Mouse (Mus musculus) midbrain, embryonic 10.5 days (tissue): Measurements from ENCODE around the gene Nos1ap. TPM values are rescaled to one million over a fixed set of nuclear protein-coding genes. Genes with fewer than 3 reads are reported as not detected.

Experiments
- DNase-seq: peaks from one replicate; pipeline ENCODE4 v3.0.0-alpha.2; 2017; ENCODE audit warnings: low spot score
- H3K27ac ChIP-seq: fragments of 300-500 bp; sonication (generic); replicated peaks from 2 replicates; pipeline ENCODE4 v1.5.1; 2016; ENCODE audit warnings: mild to moderate bottlenecking
- H3K27me3 ChIP-seq: fragments of 300-500 bp; sonication (generic); 2 replicates; pipeline ENCODE4 v1.6.1; 2016; ENCODE audit warnings: low read depth, mild to moderate bottlenecking; ENCODE audit not compliant: poor library complexity, severe bottlenecking
- H3K36me3 ChIP-seq: fragments of 300-500 bp; sonication (generic); 2 replicates; pipeline ENCODE4 v1.6.1; 2016; ENCODE audit warnings: mild to moderate bottlenecking, moderate library complexity
- H3K4me1 ChIP-seq: fragments of 300-500 bp; sonication (generic); 2 replicates; pipeline ENCODE4 v1.6.1; 2016
- H3K4me3 ChIP-seq: fragments of 300-500 bp; sonication (generic); 2 replicates; pipeline ENCODE4 v1.5.1; 2016; ENCODE audit warnings: mild to moderate bottlenecking, moderate library complexity
- H3K9me3 ChIP-seq: fragments of 300-500 bp; sonication (generic); replicated peaks from 2 replicates; pipeline ENCODE4 v1.6.1; 2016; ENCODE audit warnings: mild to moderate bottlenecking
- WGBS: fragments of 180-500 bp; shearing (Covaris S2); methylation state at CpG from one replicate; pipeline ENCODE4 v1.1.7; 2016; 5-methylcytosine and 5-hydroxymethylcytosine counted together
- polyA plus RNA-seq: library from polyadenylated mRNA; unstranded; fragments of >200 nt; fragmentation: Nextera tagmentation; extraction: Ambion mirVana; gene quantifications from 2 replicates; pipeline ENCODE4 v1.2.1, GENCODE M21; 2016

The Nos1ap gene
- polyA plus RNA-seq, 1 experiment from 2014 or later, result 7.9 TPM

GRCm38 (mm10) chr1:170554939-170555293, 34.7 kb downstream of the Nos1ap start:
- no peaks in the 10 kb centered on the region for H3K27me3 ChIP-seq
- peaks cover 9% of the 10 kb centered on the region for H3K4me1 ChIP-seq
- no peak for DNase-seq
- 0 out of 2 replicates have a peak, but pooled peaks cover under 1% of the 10 kb centered on the region for H3K9me3 ChIP-seq
- WGBS, result 92% methylated on average over 3 of the region's 3 CpGs
- H3K27ac ChIP-seq, result no peak overlapping the region
- H3K4me3 ChIP-seq, result no peak overlapping the region
- no peaks in the 10 kb centered on the region for H3K36me3 ChIP-seq

GRCm38 (mm10) chr1:170554235-170554938, 35.3 kb downstream of the Nos1ap start:
- 93% methylated on average over 4 of the region's 4 CpGs for whole genome bisulfite sequencing
- Histone ChIP-seq H3K36me3 (no peaks in the 10 kb centered on the region), H3K4me3 (no peak overlapping the region), H3K9me3 (0 out of 2 replicates have a peak, but pooled peaks cover 2% of the 10 kb centered on the region), H3K4me1 (peaks cover 9% of the 10 kb centered on the region), H3K27me3 (no peaks in the 10 kb centered on the region), H3K27ac (no peak overlapping the region)
- DNase-seq, result no peak

GRCm38 (mm10) chr1:170550649-170551440, 38.8 kb downstream of the Nos1ap start:
- WGBS, result 72% methylated on average over 8 of the region's 8 CpGs
- H3K36me3 ChIP-seq, result no peaks in the 10 kb centered on the region
- peaks cover 9% of the 10 kb centered on the region for H3K4me1 ChIP-seq
- no peaks in the 10 kb centered on the region for H3K27me3 ChIP-seq
- H3K27ac ChIP-seq, result peak overlapping the region; percentile 59; the same call in 1 of the 2 replicates
- 0 out of 2 replicates have a peak, but pooled peaks cover 2% of the 10 kb centered on the region for H3K9me3 ChIP-seq
- H3K4me3 ChIP-seq, result no peak overlapping the region
- no peak for DNase-seq

GRCm38 (mm10) chr1:170549059-170549458, 40.6 kb downstream of the Nos1ap start:
- WGBS, result 68% methylated on average over 9 of the region's 9 CpGs
- H3K27ac ChIP-seq, result no peak overlapping the region
- DNase-seq, result no peak
- H3K4me3 ChIP-seq, result no peak overlapping the region
- no peaks in the 10 kb centered on the region for H3K36me3 ChIP-seq
- H3K27me3 ChIP-seq, result no peaks in the 10 kb centered on the region
- 0 out of 2 replicates have a peak, but pooled peaks cover 2% of the 10 kb centered on the region for H3K9me3 ChIP-seq
- H3K4me1 ChIP-seq, result peaks cover 11% of the 10 kb centered on the region

DNA sequence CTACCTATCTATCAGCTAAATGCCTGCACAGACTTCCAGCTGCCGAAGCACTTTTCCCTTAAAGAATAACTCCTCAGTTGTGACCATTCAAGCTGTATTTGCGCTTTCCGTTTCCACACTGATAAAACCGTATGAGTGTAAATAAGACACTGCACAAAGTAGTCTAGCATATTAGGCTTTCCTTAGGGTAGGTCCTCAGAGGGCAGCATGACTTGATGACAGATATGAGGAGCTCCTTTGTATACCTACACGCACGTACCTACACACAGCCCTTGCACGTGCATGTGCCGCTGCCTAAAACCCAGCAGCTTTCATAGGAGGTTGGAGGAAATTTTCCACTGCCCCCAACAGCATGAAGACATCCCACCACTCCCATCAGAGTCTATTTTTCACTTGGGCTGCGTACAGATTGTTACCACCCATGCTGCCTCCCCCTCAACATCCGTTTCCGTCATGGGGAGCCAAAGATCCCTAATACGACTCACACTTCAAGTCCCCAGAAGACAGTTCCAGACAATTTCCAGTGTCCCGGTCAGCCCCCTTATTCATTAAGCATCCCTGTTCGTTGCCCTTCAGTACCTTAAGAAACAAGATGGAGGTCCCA, 41.4 kb downstream of the Nos1ap start:
- 0 out of 2 replicates have a peak, but pooled peaks cover 2% of the 10 kb centered on the region for H3K9me3 ChIP-seq
- no peaks in the 10 kb centered on the region for H3K27me3 ChIP-seq
- H3K36me3 ChIP-seq, result no peaks in the 10 kb centered on the region
- DNase-seq, result no peak
- H3K27ac ChIP-seq, result no peak overlapping the region
- no peak overlapping the region for H3K4me3 ChIP-seq
- 93% methylated on average over 14 of the region's 14 CpGs for WGBS
- H3K4me1 ChIP-seq, result peaks cover 11% of the 10 kb centered on the region

- no peaks in the 10 kb centered on the region for H3K36me3 ChIP-seq
- H3K9me3 ChIP-seq, result 0 out of 2 replicates have a peak, but pooled peaks cover 2% of the 10 kb centered on the region
- WGBS, result 89% methylated on average over 4 of the region's 4 CpGs
- H3K27ac ChIP-seq, result no peak overlapping the region
- H3K27me3 ChIP-seq, result no peaks in the 10 kb centered on the region
- DNase-seq, result no peak
- H3K4me3 ChIP-seq, result no peak overlapping the region
- peaks cover 11% of the 10 kb centered on the region for H3K4me1 ChIP-seq
Observed at GRCm38 (mm10) chr1:170546297-170546696, 43.4 kb downstream of the Nos1ap start.

GRCm38 (mm10) chr1:170545286-170545685, 44.4 kb downstream of the Nos1ap start:
- DNase-seq, result no peak
- 89% methylated on average over 6 of the region's 6 CpGs for WGBS
- H3K9me3 ChIP-seq, result 0 out of 2 replicates have a peak, but pooled peaks cover 2% of the 10 kb centered on the region

DNA sequence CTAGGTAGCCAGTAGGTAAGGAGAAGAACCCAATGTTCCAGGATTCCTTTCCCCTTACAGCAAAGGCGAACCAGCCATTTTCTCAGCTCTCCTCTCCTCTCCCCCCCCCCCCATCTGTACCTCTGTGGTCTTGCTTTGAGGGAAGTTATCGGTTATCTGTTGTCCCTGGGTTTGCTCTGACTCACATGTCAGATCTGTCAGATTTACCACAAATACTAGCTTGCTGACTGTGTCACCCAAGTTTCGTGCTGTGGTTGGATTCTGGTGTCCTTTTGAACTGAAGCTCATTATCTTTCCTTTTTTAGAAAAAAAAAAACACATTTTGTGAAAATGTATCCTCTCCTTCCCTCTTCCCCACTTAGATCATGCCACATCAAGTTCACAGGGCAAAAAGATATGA, 50.2 kb downstream of the Nos1ap start:
- WGBS, result 88% methylated on average over 3 of the region's 3 CpGs

More at GRCm38 (mm10) chr1:170545286-170545685, 44.4 kb downstream of the Nos1ap start:
- H3K36me3 ChIP-seq, result 0 out of 2 replicates have a peak, but pooled peaks cover 3% of the 10 kb centered on the region
- H3K27me3 ChIP-seq, result no peaks in the 10 kb centered on the region
- H3K4me1 ChIP-seq, result 0 out of 2 replicates have a peak, but pooled peaks cover 2% of the 10 kb centered on the region
- H3K4me3 ChIP-seq, result no peak overlapping the region
- no peak overlapping the region for H3K27ac ChIP-seq

DNA sequence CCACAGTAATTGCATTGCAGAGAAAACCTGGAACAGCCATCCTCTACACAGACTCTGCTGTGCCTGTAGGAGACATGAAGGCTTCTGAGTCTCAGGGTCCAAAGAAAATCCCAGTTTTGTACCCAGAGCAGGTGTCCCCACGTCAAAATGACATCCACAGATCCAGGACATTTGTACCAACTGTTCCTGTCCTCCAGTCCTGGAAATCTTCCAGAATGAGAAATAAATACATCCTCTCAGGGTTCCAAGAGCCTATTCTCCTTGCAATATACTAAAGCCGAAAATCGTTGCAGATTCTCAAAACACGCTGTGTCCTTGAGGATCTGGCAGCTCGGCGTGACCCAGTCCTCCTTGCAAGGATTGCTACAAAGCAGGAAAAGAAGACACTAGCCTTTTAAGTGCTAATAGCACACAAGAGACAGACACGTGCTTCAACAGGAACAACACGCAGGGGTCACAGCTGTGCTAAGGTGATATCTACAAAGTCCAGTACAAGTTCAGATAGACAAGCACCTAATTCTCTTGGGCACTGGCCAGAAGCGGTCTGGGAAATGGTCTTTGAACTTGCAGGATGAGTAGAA, 51.1 kb downstream of the Nos1ap start:
- WGBS, result 92% methylated on average over 9 of the region's 9 CpGs

More for the DNA sequence above, 50.2 kb downstream of the Nos1ap start:
- Histone ChIP-seq H3K4me3 (no peak overlapping the region), H3K27ac (no peak overlapping the region), H3K9me3 (no peaks in the 10 kb centered on the region), H3K27me3 (no peaks in the 10 kb centered on the region), H3K4me1 (0 out of 2 replicates have a peak, but pooled peaks cover 2% of the 10 kb centered on the region), H3K36me3 (0 out of 2 replicates have a peak, but pooled peaks cover 3% of the 10 kb centered on the region)
- no peak for DNase-seq

DNA sequence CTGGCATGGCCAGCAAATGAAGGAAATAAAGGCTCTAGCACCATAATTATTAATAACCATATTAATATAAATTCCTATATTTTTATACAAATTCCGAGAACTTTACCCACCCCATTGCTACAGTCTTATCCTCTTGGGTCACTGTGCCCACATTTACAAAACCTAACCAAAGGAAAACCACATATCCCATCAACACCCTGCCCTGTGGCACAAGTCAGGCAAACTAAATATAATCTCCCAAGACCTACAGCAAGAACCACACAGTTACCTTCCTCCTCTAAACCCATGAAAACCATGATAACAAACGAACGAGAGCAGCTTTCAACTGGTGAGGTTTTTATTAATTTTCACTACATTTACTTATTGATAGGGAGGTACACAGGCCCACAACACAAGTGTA, 53.3 kb downstream of the Nos1ap start:
- Histone ChIP-seq H3K36me3 (0 out of 2 replicates have a peak, but pooled peaks cover 3% of the 10 kb centered on the region), H3K4me1 (no peaks in the 10 kb centered on the region), H3K9me3 (no peaks in the 10 kb centered on the region), H3K27me3 (no peaks in the 10 kb centered on the region), H3K27ac (no peak overlapping the region), H3K4me3 (no peak overlapping the region)
- 88% methylated on average over 3 of the region's 3 CpGs for WGBS
- DNase-seq, result no peak

More for the DNA sequence above, 51.1 kb downstream of the Nos1ap start:
- Histone ChIP-seq H3K9me3 (no peaks in the 10 kb centered on the region), H3K4me3 (no peak overlapping the region), H3K4me1 (no peaks in the 10 kb centered on the region), H3K27ac (no peak overlapping the region), H3K27me3 (no peaks in the 10 kb centered on the region), H3K36me3 (0 out of 2 replicates have a peak, but pooled peaks cover 3% of the 10 kb centered on the region)
- DNase-seq, result no peak

DNA sequence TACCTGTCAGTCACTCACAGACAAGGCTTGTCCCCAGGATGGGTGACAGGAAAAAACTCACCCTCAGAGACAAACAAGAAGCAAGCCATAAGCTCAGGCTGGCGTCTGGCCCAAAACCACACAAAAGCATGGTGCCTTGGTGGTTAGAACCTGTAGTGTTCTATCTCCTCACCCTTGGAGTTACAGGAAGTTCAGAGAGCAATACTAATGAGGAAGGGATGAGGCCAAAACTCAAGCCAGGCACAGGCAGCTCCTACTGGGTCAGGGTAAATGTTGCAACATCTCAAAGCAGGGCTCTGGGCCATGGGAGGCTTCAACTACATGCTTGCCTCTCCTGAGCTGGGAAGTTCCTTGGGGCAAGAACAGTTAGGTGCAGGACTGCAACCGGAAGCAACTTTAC, 54.4 kb downstream of the Nos1ap start:
- 88% methylated on average over 2 of the region's 2 CpGs for WGBS
- no peaks in the 10 kb centered on the region for H3K4me1 ChIP-seq
- no peaks in the 10 kb centered on the region for H3K36me3 ChIP-seq
- DNase-seq, result no peak
- no peak overlapping the region for H3K4me3 ChIP-seq
- no peaks in the 10 kb centered on the region for H3K9me3 ChIP-seq
- H3K27ac ChIP-seq, result no peak overlapping the region
- no peaks in the 10 kb centered on the region for H3K27me3 ChIP-seq

- Histone ChIP-seq H3K4me3 (no peak overlapping the region), H3K4me1 (no peaks in the 10 kb centered on the region), H3K27ac (no peak overlapping the region), H3K36me3 (no peaks in the 10 kb centered on the region), H3K27me3 (no peaks in the 10 kb centered on the region), H3K9me3 (no peaks in the 10 kb centered on the region)
- DNase-seq, result no peak
- WGBS, result 92% methylated on average over 2 of the region's 2 CpGs
Observed at GRCm38 (mm10) chr1:170531286-170531685, 58.4 kb downstream of the Nos1ap start.
